Mouse (Mus musculus): ENCODE results near the gene Nlrp4c. TPM values are rescaled to one million over a fixed set of nuclear protein-coding genes. Genes with fewer than 3 reads are reported as not detected.
"Not testable (repeated sequence)": the region's sequence is repeated elsewhere in the genome, so short reads cannot be mapped to it uniquely, and the experiment has no call there.

Nlrp4c gene
- polyA plus RNA-seq (2014; fragmentation: Nextera tagmentation; extraction: Ambion mirVana): not detected in 2 replicates

DNA sequence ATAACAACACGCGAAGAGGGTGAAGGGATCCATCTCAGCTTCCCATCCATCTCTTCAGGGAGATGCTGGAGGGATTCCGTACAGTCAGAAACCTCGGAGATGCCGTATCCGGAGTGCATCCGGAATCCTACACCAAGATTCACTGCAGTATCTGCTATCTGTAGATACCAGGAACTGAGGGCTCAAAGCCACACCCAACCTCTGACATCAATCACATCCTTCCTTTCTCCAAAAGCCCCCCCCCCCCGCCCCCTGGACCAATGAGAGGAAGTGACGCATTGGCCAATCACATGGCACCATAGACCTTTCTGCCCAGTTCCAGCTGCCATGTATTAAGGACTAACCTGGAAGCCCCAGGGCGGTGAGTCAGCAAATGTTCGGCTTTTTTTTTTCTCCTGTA, at the start of gene Nlrp4c:
Gene Nlrp4c, plus strand, starts transcription at position 301 of the 400 bp plus-strand sequence.
- Histone ChIP-seq H3K27me3 (replicated peaks; ENCODE audit: control insufficient read depth, insufficient read depth, low read length) (no peaks in the 10 kb centered on the region), H3K27ac (ENCODE audit: low read depth, low read length) (no peak within 1 kb of the TSS), H3K36me3 (ENCODE audit: control insufficient read depth, insufficient read depth, low read length) (no peaks in the 10 kb centered on the region), H3K4me3 (ENCODE audit: low read depth, low read length) (no peak within 1 kb of the TSS), H3K4me2 (ENCODE audit: low read length) (no peak within 1 kb of the TSS), H3K4me1 (ENCODE audit: control insufficient read depth, insufficient read depth, low read length) (no peaks in the 10 kb centered on the region), H3K9me3 (replicated peaks; ENCODE audit: control insufficient read depth, low read length) (no peaks in the 10 kb centered on the region), H3K9ac (ENCODE audit: low read length) (no peak within 1 kb of the TSS)
- ATAC-seq: no peak
- WGBS: 92% methylated on average over 11 of the region's 11 CpGs
- no peak for DNase-seq (ENCODE audit: low spot score)

DNA sequence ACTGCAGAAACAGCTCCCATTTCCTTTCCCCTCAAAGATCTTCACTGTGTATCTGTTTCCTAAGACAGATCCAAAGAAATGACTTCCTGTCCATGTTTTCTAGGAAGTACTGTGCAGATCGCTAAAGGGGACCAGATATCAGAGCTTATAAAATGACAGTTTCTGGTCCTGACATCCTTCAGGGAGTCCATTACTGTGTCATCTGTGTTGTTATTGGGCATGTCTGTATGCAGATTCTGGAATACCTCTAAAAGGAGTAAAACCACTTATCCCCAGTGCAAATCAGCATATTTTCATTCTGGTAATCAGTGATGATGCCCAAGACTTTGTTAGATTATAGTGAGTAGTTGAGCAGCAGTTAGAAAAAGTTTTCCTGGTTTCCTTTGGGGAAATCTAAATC, 34.1 kb upstream of the Nlrp4c start, which contains the start of gene Vmn1r65:
Gene Vmn1r65, minus strand, starts transcription at position 101 of the 400 bp plus-strand sequence.
- no peak for DNase-seq (ENCODE audit: low spot score)
- WGBS: 94% methylated on average over 1 of the region's 1 CpGs
- no peak for ATAC-seq
- no peak within 1 kb of the TSS for H3K9ac ChIP-seq (ENCODE audit: low read length)
- no peak within 1 kb of the TSS for H3K4me2 ChIP-seq (ENCODE audit: low read length)
- H3K36me3 ChIP-seq (ENCODE audit: control insufficient read depth, insufficient read depth, low read length): no peaks in the 10 kb centered on the region
- no peaks in the 10 kb centered on the region for H3K4me1 ChIP-seq (ENCODE audit: control insufficient read depth, insufficient read depth, low read length)
- H3K27me3 ChIP-seq (replicated peaks; ENCODE audit: control insufficient read depth, insufficient read depth, low read length): no peaks in the 10 kb centered on the region
- H3K9me3 ChIP-seq (replicated peaks; ENCODE audit: control insufficient read depth, low read length): no peaks in the 10 kb centered on the region; the same call in 1 of the 2 replicates
- no peak within 1 kb of the TSS for H3K27ac ChIP-seq (ENCODE audit: low read depth, low read length)
- H3K4me3 ChIP-seq (ENCODE audit: low read depth, low read length): no peak within 1 kb of the TSS

DNA sequence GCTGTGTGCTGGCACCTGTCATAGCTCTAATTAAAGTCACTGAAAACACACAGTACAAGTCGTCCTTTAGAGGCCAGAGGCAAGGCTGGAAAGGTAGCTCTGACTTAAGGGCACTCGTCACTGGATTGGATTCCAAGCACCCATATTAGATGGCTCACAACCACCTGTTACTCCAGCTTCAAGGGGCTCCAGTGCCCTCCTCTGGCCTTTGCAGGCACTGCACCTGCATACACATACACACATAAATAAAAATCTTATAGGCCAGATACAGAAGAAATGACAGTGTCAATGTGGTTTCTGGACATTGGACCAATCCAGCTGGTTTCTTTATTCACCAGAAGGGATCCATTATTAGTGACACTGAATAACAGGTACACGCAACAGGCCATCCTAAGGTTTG, 74.5 kb downstream of the Nlrp4c start:
- H3K4me2 ChIP-seq (ENCODE audit: low read length): no peak overlapping the region
- H3K4me1 ChIP-seq (ENCODE audit: control insufficient read depth, insufficient read depth, low read length): no peaks in the 10 kb centered on the region
- H3K9me3 ChIP-seq (replicated peaks; ENCODE audit: control insufficient read depth, low read length): no peaks in the 10 kb centered on the region
- no peak for ATAC-seq
- no peak overlapping the region for H3K27ac ChIP-seq (ENCODE audit: low read depth, low read length)
- no peak overlapping the region for H3K4me3 ChIP-seq (ENCODE audit: low read depth, low read length)
- WGBS: 78% methylated on average over 3 of the region's 3 CpGs
- no peak overlapping the region for H3K9ac ChIP-seq (ENCODE audit: low read length)
- H3K36me3 ChIP-seq (ENCODE audit: control insufficient read depth, insufficient read depth, low read length): no peaks in the 10 kb centered on the region
- DNase-seq (ENCODE audit: low spot score): no peak
- H3K27me3 ChIP-seq (replicated peaks; ENCODE audit: control insufficient read depth, insufficient read depth, low read length): no peaks in the 10 kb centered on the region

DNA sequence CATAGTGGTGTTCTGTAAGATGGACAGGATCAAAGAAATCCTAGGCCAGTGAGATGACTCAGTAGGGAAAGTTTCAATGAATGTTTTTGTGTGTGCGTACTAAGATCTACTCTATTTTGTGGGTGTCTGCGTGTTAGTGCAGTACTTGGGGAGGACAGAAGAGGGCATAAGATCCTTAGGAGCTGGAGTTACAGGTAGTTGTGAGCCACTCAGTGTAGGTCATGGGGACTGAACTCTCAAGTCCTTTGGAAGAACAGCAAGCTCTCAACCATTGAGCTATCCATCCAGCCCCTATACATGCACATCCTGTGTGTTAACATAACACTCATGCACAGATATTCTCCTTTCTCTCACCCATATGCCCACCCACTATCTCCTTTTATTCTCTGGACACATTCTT, 75.1 kb downstream of the Nlrp4c start:
- not testable (repeated sequence) for H3K27me3 ChIP-seq (replicated peaks; ENCODE audit: control insufficient read depth, insufficient read depth, low read length); H3K4me2 ChIP-seq (ENCODE audit: low read length); H3K9me3 ChIP-seq (replicated peaks; ENCODE audit: control insufficient read depth, low read length); H3K4me1 ChIP-seq (ENCODE audit: control insufficient read depth, insufficient read depth, low read length); H3K4me3 ChIP-seq (ENCODE audit: low read depth, low read length); ATAC-seq; H3K9ac ChIP-seq (ENCODE audit: low read length); H3K27ac ChIP-seq (ENCODE audit: low read depth, low read length); DNase-seq (ENCODE audit: low spot score); H3K36me3 ChIP-seq (ENCODE audit: control insufficient read depth, insufficient read depth, low read length)
- 80% methylated on average over 2 of the region's 2 CpGs for WGBS

DNA sequence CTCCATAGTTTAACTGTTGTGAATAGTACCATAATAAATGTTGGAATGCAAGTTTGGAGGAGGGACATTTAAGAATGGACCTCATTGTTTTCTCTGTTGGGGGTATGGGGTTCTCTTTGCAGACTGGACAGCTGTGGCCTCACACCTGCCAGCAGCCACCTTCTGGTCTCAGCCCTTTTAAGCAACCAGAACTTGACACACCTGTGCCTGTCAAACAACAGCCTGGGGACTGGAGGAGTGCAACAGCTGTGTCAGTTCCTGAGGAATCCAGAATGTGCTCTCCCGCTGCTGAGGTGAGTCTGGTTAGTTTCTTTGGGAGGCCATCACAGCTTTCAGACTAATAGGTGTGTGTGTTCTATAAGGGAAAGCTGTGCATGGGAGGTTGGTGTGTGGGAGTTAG, 76.2 kb downstream of the Nlrp4c start:
- 67% methylated on average over 1 of the region's 1 CpGs for WGBS
- not testable (repeated sequence) for ATAC-seq

DNA sequence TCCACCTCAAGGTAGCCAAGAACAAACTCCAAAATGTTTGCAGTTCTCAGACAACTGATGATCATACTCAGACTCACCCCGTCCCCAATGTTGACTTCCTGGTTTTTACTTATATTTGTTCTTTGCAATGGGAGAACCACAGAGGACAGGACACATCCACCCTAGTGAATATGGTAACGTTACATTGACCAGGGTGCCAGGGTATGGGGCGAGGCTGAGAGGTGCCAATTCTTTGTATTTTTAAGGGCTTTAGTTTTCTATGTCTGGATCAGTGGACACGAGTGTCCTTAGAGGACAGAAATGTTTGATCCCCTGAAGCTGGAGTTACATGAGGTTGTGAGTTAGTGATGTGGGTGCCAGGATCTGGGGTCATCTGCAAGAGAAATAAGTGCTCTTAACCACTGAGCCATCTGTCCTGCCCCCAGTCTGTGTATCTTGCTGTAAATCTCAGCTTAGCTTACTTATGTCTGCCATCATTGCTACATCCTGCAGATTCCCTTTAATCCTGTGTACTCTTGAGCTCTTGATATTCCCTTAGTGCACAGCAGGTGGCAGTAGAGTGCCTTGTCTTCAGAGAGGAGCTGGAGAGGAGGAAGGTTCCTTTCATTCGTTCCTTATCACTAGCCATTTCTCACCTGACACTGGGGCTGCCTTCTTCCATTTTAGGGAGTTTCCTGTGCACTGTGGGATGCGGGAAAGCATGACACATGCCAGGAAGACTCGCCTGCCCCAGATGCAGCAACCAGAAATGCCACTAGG, 81.9 kb downstream of the Nlrp4c start:
- Histone ChIP-seq H3K9me3 (replicated peaks; ENCODE audit: control insufficient read depth, low read length) (no peaks in the 10 kb centered on the region), H3K36me3 (ENCODE audit: control insufficient read depth, insufficient read depth, low read length) (peaks cover 6% of the 10 kb centered on the region), H3K27ac (ENCODE audit: low read depth, low read length) (no peak overlapping the region), H3K4me1 (ENCODE audit: control insufficient read depth, insufficient read depth, low read length) (no peaks in the 10 kb centered on the region), H3K4me2 (ENCODE audit: low read length) (no peak overlapping the region), H3K9ac (ENCODE audit: low read length) (no peak overlapping the region), H3K4me3 (ENCODE audit: low read depth, low read length) (no peak overlapping the region), H3K27me3 (replicated peaks; ENCODE audit: control insufficient read depth, insufficient read depth, low read length) (no peaks in the 10 kb centered on the region)
- WGBS: 36% methylated on average over 7 of the region's 7 CpGs
- ATAC-seq (peak; percentile 78), DNase-seq (ENCODE audit: low spot score) (peak; percentile 91)

More for the DNA sequence above, 76.2 kb downstream of the Nlrp4c start:
- H3K4me1 ChIP-seq (ENCODE audit: control insufficient read depth, insufficient read depth, low read length); H3K4me2 ChIP-seq (ENCODE audit: low read length); H3K4me3 ChIP-seq (ENCODE audit: low read depth, low read length); H3K9me3 ChIP-seq (replicated peaks; ENCODE audit: control insufficient read depth, low read length); H3K9ac ChIP-seq (ENCODE audit: low read length); H3K36me3 ChIP-seq (ENCODE audit: control insufficient read depth, insufficient read depth, low read length); H3K27ac ChIP-seq (ENCODE audit: low read depth, low read length); H3K27me3 ChIP-seq (replicated peaks; ENCODE audit: control insufficient read depth, insufficient read depth, low read length); DNase-seq (ENCODE audit: low spot score): not testable (repeated sequence)

DNA sequence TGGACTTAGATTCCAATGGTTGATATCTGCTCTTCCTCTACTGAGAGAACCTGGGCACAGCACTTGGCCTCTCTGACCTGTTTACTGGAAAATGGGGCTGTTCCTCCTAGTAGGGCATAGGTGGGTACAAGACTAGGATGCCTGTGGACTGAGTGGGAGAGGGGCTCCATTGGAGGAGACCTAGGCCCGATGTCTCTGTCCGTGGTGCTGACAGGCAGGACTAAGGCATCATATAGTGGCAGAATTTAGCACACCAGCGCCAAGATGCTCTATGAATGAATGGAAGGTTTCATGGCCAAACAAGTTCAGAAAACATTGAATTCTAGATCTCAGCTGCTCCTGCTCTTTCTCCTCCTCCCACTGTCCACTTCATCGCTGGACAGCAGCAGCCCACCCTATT, 85.4 kb downstream of the Nlrp4c start:
- no peaks in the 10 kb centered on the region for H3K4me1 ChIP-seq (ENCODE audit: control insufficient read depth, insufficient read depth, low read length)
- 53% methylated on average over 4 of the region's 4 CpGs for WGBS
- H3K9ac ChIP-seq (ENCODE audit: low read length): no peak overlapping the region
- no peak overlapping the region for H3K27ac ChIP-seq (ENCODE audit: low read depth, low read length)
- no peaks in the 10 kb centered on the region for H3K27me3 ChIP-seq (replicated peaks; ENCODE audit: control insufficient read depth, insufficient read depth, low read length)
- 0 out of 2 replicates have a peak, but pooled peaks cover 4% of the 10 kb centered on the region for H3K9me3 ChIP-seq (replicated peaks; ENCODE audit: control insufficient read depth, low read length)
- H3K4me3 ChIP-seq (ENCODE audit: low read depth, low read length): no peak overlapping the region
- peaks cover 30% of the 10 kb centered on the region for H3K36me3 ChIP-seq (ENCODE audit: control insufficient read depth, insufficient read depth, low read length)
- DNase-seq (ENCODE audit: low spot score) (no peak), ATAC-seq (no peak)
- no peak overlapping the region for H3K4me2 ChIP-seq (ENCODE audit: low read length)

DNA sequence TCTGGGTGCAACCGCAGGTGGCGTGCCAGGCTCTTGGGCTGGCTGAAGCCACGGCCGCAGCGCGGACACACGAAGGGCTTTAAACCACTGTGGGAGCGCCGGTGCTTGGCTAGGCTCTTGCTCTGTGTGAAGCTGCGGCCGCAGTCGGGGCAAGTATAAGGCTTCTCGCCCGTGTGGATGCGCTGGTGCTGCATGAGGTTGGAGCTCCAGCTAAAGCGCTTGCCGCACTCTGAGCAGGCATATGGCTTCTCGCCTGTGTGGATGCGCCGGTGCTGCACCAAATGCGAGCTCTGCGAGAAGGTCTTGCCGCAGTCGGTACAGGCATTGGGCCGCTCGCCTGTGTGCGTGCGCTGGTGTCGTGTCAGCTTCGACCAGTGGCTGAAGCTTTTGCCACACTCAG, 87.7 kb downstream of the Nlrp4c start:
- no peak overlapping the region for H3K27ac ChIP-seq (ENCODE audit: low read depth, low read length)
- no peaks in the 10 kb centered on the region for H3K27me3 ChIP-seq (replicated peaks; ENCODE audit: control insufficient read depth, insufficient read depth, low read length)
- H3K4me3 ChIP-seq (ENCODE audit: low read depth, low read length): no peak overlapping the region
- DNase-seq (ENCODE audit: low spot score) (no peak), ATAC-seq (no peak)
- WGBS: 80% methylated on average over 30 of the region's 30 CpGs
- H3K4me2 ChIP-seq (ENCODE audit: low read length): no peak overlapping the region
- H3K36me3 ChIP-seq (ENCODE audit: control insufficient read depth, insufficient read depth, low read length): peaks cover 30% of the 10 kb centered on the region
- H3K4me1 ChIP-seq (ENCODE audit: control insufficient read depth, insufficient read depth, low read length): no peaks in the 10 kb centered on the region
- H3K9ac ChIP-seq (ENCODE audit: low read length): no peak overlapping the region
- H3K9me3 ChIP-seq (replicated peaks; ENCODE audit: control insufficient read depth, low read length): 0 out of 2 replicates have a peak, but pooled peaks cover 4% of the 10 kb centered on the region

DNA sequence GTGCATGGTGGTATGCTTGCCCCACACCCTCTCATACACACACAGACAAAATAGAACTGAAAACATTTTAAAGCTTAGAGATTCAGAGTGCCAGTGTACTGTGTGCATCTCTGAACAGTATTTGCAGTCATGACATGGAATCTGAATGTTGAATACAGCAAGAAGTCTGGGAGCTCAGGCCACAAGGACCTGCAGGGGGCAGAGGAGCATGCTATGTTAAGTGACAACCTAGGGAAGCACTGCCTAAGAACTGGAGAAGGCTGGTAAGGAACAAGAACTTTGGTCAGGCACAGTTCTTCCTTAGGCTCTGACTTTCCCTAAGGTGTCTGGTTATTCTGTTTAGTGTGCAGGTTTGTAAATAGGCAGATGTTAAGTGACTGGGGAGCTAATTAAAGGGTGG, 91.5 kb downstream of the Nlrp4c start:
- Histone ChIP-seq H3K4me1 (ENCODE audit: control insufficient read depth, insufficient read depth, low read length) (no peaks in the 10 kb centered on the region), H3K9ac (ENCODE audit: low read length) (no peak overlapping the region), H3K4me3 (ENCODE audit: low read depth, low read length) (no peak overlapping the region), H3K36me3 (ENCODE audit: control insufficient read depth, insufficient read depth, low read length) (peaks cover 48% of the 10 kb centered on the region), H3K27ac (ENCODE audit: low read depth, low read length) (no peak overlapping the region), H3K9me3 (replicated peaks; ENCODE audit: control insufficient read depth, low read length) (0 out of 2 replicates have a peak, but pooled peaks cover 4% of the 10 kb centered on the region), H3K4me2 (ENCODE audit: low read length) (no peak overlapping the region), H3K27me3 (replicated peaks; ENCODE audit: control insufficient read depth, insufficient read depth, low read length) (no peaks in the 10 kb centered on the region)
- DNase-seq (ENCODE audit: low spot score) (no peak), ATAC-seq (no peak)

Data from forebrain, embryonic 14.5 days (tissue).